Mouse (Mus musculus) forebrain, embryonic 15.5 days (tissue): ENCODE measurements around the gene Txlna. TPM values are rescaled to one million over a fixed set of nuclear protein-coding genes. Genes with fewer than 3 reads are reported as not detected.
A peak's percentile ranks its signal among the peaks of the same experiment; 100 is the strongest.

ENCODE experiments used
- ATAC-seq: fragments of 200-750 bp; cut with Nextera tagmentation; replicated peaks from 2 replicates; pipeline ENCODE4 v1.8.0; 2017; ENCODE audit warnings: mild to moderate bottlenecking, moderate TSS enrichment, moderate library complexity
- H3K27ac ChIP-seq: fragments of 300-500 bp; sonication (generic); replicated peaks from 2 replicates; pipeline ENCODE4 v1.5.1; 2015; ENCODE audit warnings: mild to moderate bottlenecking, inconsistent platforms
- H3K27me3 ChIP-seq: fragments of 300-500 bp; sonication (generic); 2 replicates; pipeline ENCODE4 v1.6.1; 2015; ENCODE audit warnings: inconsistent platforms
- H3K36me3 ChIP-seq: fragments of 300-500 bp; sonication (generic); 2 replicates; pipeline ENCODE4 v1.6.1; 2015; ENCODE audit warnings: mild to moderate bottlenecking, inconsistent platforms
- H3K4me1 ChIP-seq: fragments of 300-500 bp; sonication (generic); 2 replicates; pipeline ENCODE4 v1.6.1; 2015; ENCODE audit warnings: inconsistent platforms
- H3K4me2 ChIP-seq: fragments of 300-500 bp; sonication (generic); replicated peaks from 2 replicates; pipeline ENCODE4 v1.6.1; 2015; ENCODE audit warnings: mild to moderate bottlenecking, inconsistent platforms
- H3K4me3 ChIP-seq: fragments of 300-500 bp; sonication (generic); 2 replicates; pipeline ENCODE4 v1.5.1; 2015; ENCODE audit warnings: mild to moderate bottlenecking, inconsistent platforms
- H3K9ac ChIP-seq: fragments of 300-500 bp; sonication (generic); replicated peaks from 2 replicates; pipeline ENCODE4 v1.6.1; 2015; ENCODE audit warnings: mild to moderate bottlenecking, inconsistent platforms
- H3K9me3 ChIP-seq: fragments of 300-500 bp; sonication (generic); 2 replicates; pipeline ENCODE4 v1.6.1; 2016; ENCODE audit warnings: inconsistent platforms
- WGBS: fragments of 180-500 bp; shearing (Covaris S2); methylation state at CpG from one replicate; pipeline ENCODE4 v1.1.7; 2015; ENCODE audit warnings: mixed read lengths; 5-methylcytosine and 5-hydroxymethylcytosine counted together
- polyA plus RNA-seq: library from polyadenylated mRNA; unstranded; fragments of >200 nt; fragmentation: Nextera tagmentation; extraction: Ambion mirVana; gene quantifications from 2 replicates; pipeline ENCODE4 v1.2.1, GENCODE M21; 2015

Txlna gene
- polyA plus RNA-seq = 64.7 and 68.3 TPM in 2 replicates

GRCm38 (mm10) chr4:129640638-129641467 is at the start of gene Txlna:
Gene Txlna (minus strand): TSS chr4:129641065.
- WGBS = under 1% methylated on average over 60 of the region's 60 CpGs
- H3K27me3 ChIP-seq = no peaks in the 10 kb centered on the region
- H3K4me1 ChIP-seq = peaks cover 38% of the 10 kb centered on the region
- no peaks in the 10 kb centered on the region for H3K9me3 ChIP-seq
- peak within 1 kb of the TSS; percentile 95 for H3K27ac ChIP-seq
- peaks cover 38% of the 10 kb centered on the region for H3K36me3 ChIP-seq
- H3K4me3 ChIP-seq = peak within 1 kb of the TSS; percentile 66
- peak within 1 kb of the TSS; percentile 90 for H3K4me2 ChIP-seq
- peak within 1 kb of the TSS; percentile 74 for H3K9ac ChIP-seq
- ATAC-seq = peak; percentile 95

GRCm38 (mm10) chr4:129684531-129684930 is 43.7 kb upstream of the Txlna start:
- no peak overlapping the region for H3K27ac ChIP-seq
- no peaks in the 10 kb centered on the region for H3K4me1 ChIP-seq
- no peak overlapping the region for H3K4me3 ChIP-seq
- no peak overlapping the region for H3K4me2 ChIP-seq
- no peak for ATAC-seq
- no peaks in the 10 kb centered on the region for H3K27me3 ChIP-seq
- H3K9ac ChIP-seq = no peak overlapping the region
- WGBS = 89% methylated on average over 6 of the region's 6 CpGs
- H3K36me3 ChIP-seq = peaks cover 91% of the 10 kb centered on the region
- H3K9me3 ChIP-seq = no peaks in the 10 kb centered on the region

- no peaks in the 10 kb centered on the region for H3K9me3 ChIP-seq
- no peaks in the 10 kb centered on the region for H3K27me3 ChIP-seq
- H3K4me3 ChIP-seq = no peak overlapping the region
- no peaks in the 10 kb centered on the region for H3K4me1 ChIP-seq
- H3K27ac ChIP-seq = no peak overlapping the region
- no peak overlapping the region for H3K9ac ChIP-seq
- H3K36me3 ChIP-seq = peaks cover 91% of the 10 kb centered on the region
- no peak for ATAC-seq
- no peak overlapping the region for H3K4me2 ChIP-seq
- WGBS = 91% methylated on average over 11 of the region's 11 CpGs
Observed at GRCm38 (mm10) chr4:129683901-129684493, 43.1 kb upstream of the Txlna start.

GRCm38 (mm10) chr4:129681837-129682236 is 41.0 kb upstream of the Txlna start:
- no peak for ATAC-seq

GRCm38 (mm10) chr4:129672878-129673449 is 32.1 kb upstream of the Txlna start:
- peaks cover 24% of the 10 kb centered on the region for H3K36me3 ChIP-seq
- ATAC-seq = no peak; the same call in 1 of the 2 replicates
- 9% methylated on average over 10 of the region's 10 CpGs for WGBS
- H3K4me3 ChIP-seq = peak overlapping the region; percentile 91
- no peaks in the 10 kb centered on the region for H3K27me3 ChIP-seq
- H3K9me3 ChIP-seq = no peaks in the 10 kb centered on the region
- H3K27ac ChIP-seq = peak overlapping the region; percentile 91
- peaks cover 18% of the 10 kb centered on the region for H3K4me1 ChIP-seq
- H3K4me2 ChIP-seq = peak overlapping the region; percentile 87
- peak overlapping the region; percentile 82 for H3K9ac ChIP-seq

More at GRCm38 (mm10) chr4:129681837-129682236, 41.0 kb upstream of the Txlna start:
- H3K9me3 ChIP-seq = no peaks in the 10 kb centered on the region
- H3K27ac ChIP-seq = no peak overlapping the region
- no peak overlapping the region for H3K9ac ChIP-seq
- no peaks in the 10 kb centered on the region for H3K4me1 ChIP-seq
- H3K4me3 ChIP-seq = no peak overlapping the region
- H3K4me2 ChIP-seq = no peak overlapping the region
- WGBS = 97% methylated on average over 11 of the region's 11 CpGs
- H3K36me3 ChIP-seq = peaks cover 94% of the 10 kb centered on the region
- no peaks in the 10 kb centered on the region for H3K27me3 ChIP-seq

- Histone ChIP-seq H3K9ac (peak within 1 kb of the TSS; percentile 82), H3K36me3 (peaks cover 19% of the 10 kb centered on the region), H3K27me3 (no peaks in the 10 kb centered on the region), H3K4me2 (peak within 1 kb of the TSS; percentile 87), H3K4me1 (peaks cover 18% of the 10 kb centered on the region), H3K9me3 (no peaks in the 10 kb centered on the region), H3K27ac (peak within 1 kb of the TSS; percentile 91), H3K4me3 (peak within 1 kb of the TSS; percentile 91)
- peak; percentile 94 for ATAC-seq
- under 1% methylated on average over 65 of the region's 65 CpGs for WGBS
Observed at GRCm38 (mm10) chr4:129672083-129672877, 31.4 kb upstream of the Txlna start, which contains the start of gene Kpna6. Gene Kpna6 (minus strand): TSS chr4:129672767.

- peak overlapping the region; percentile 87 for H3K4me2 ChIP-seq
- peaks cover 12% of the 10 kb centered on the region for H3K36me3 ChIP-seq
- H3K9ac ChIP-seq = peak overlapping the region; percentile 82
- H3K4me3 ChIP-seq = peak overlapping the region; percentile 91
- no peaks in the 10 kb centered on the region for H3K27me3 ChIP-seq
- peak overlapping the region; percentile 91 for H3K27ac ChIP-seq
- 6% methylated on average over 12 of the region's 12 CpGs for WGBS
- peaks cover 18% of the 10 kb centered on the region for H3K4me1 ChIP-seq
- peak; percentile 41; the same call in 1 of the 2 replicates for ATAC-seq
- H3K9me3 ChIP-seq = no peaks in the 10 kb centered on the region
Observed at GRCm38 (mm10) chr4:129671491-129672082, 30.7 kb upstream of the Txlna start.

GRCm38 (mm10) chr4:129662255-129662813 is 21.5 kb upstream of the Txlna start:
- Histone ChIP-seq H3K27me3 (no peaks in the 10 kb centered on the region), H3K36me3 (peaks cover 42% of the 10 kb centered on the region), H3K9me3 (no peaks in the 10 kb centered on the region), H3K27ac (no peak overlapping the region), H3K4me2 (no peak overlapping the region), H3K4me3 (no peak overlapping the region), H3K9ac (no peak overlapping the region), H3K4me1 (no peaks in the 10 kb centered on the region)
- 84% methylated on average over 3 of the region's 3 CpGs for WGBS
- ATAC-seq = no peak

- Histone ChIP-seq H3K36me3 (peaks cover 49% of the 10 kb centered on the region), H3K27me3 (no peaks in the 10 kb centered on the region)
- WGBS = 86% methylated on average over 3 of the region's 3 CpGs
Observed at GRCm38 (mm10) chr4:129661584-129661983, 20.7 kb upstream of the Txlna start.

GRCm38 (mm10) chr4:129654770-129655169 is 13.9 kb upstream of the Txlna start:
- H3K36me3 ChIP-seq = peaks cover 86% of the 10 kb centered on the region
- no peaks in the 10 kb centered on the region for H3K27me3 ChIP-seq
- H3K4me3 ChIP-seq = no peak overlapping the region
- no peaks in the 10 kb centered on the region for H3K4me1 ChIP-seq
- no peak overlapping the region for H3K27ac ChIP-seq
- ATAC-seq = no peak
- no peaks in the 10 kb centered on the region for H3K9me3 ChIP-seq
- H3K4me2 ChIP-seq = no peak overlapping the region
- WGBS = 87% methylated on average over 14 of the region's 14 CpGs
- no peak overlapping the region for H3K9ac ChIP-seq

More at GRCm38 (mm10) chr4:129661584-129661983, 20.7 kb upstream of the Txlna start:
- H3K9ac ChIP-seq = no peak overlapping the region
- no peaks in the 10 kb centered on the region for H3K4me1 ChIP-seq
- no peaks in the 10 kb centered on the region for H3K9me3 ChIP-seq
- ATAC-seq = no peak
- H3K4me2 ChIP-seq = no peak overlapping the region
- H3K27ac ChIP-seq = no peak overlapping the region
- H3K4me3 ChIP-seq = no peak overlapping the region

- no peaks in the 10 kb centered on the region for H3K27me3 ChIP-seq
- H3K4me3 ChIP-seq = no peak overlapping the region
- no peak for ATAC-seq
- H3K9ac ChIP-seq = no peak overlapping the region
- H3K4me2 ChIP-seq = no peak overlapping the region
- H3K27ac ChIP-seq = no peak overlapping the region
- peaks cover 89% of the 10 kb centered on the region for H3K36me3 ChIP-seq
- H3K4me1 ChIP-seq = no peaks in the 10 kb centered on the region
- H3K9me3 ChIP-seq = no peaks in the 10 kb centered on the region
- WGBS = 93% methylated on average over 8 of the region's 8 CpGs
Observed at GRCm38 (mm10) chr4:129650359-129650758, 9.5 kb upstream of the Txlna start.
